Mouse (Mus musculus) E14TG2a.4 (cell line): Measurements from ENCODE around the gene Lrrc4c.

Source experiments
- CTCF ChIP-seq: conservative IDR thresholded peaks from 2 replicates; pipeline ENCODE4 v1.5.1; 2014; ENCODE audit warnings: low read length
- NANOG ChIP-seq: IDR thresholded peaks from 2 replicates; pipeline ENCODE4 v1.6.1; 2014; ENCODE audit warnings: borderline replicate concordance, low read length, mixed read lengths
- POU5F1 ChIP-seq: IDR thresholded peaks from 2 replicates; pipeline ENCODE4 v1.6.1; 2014; ENCODE audit warnings: low read length, borderline replicate concordance

DNA sequence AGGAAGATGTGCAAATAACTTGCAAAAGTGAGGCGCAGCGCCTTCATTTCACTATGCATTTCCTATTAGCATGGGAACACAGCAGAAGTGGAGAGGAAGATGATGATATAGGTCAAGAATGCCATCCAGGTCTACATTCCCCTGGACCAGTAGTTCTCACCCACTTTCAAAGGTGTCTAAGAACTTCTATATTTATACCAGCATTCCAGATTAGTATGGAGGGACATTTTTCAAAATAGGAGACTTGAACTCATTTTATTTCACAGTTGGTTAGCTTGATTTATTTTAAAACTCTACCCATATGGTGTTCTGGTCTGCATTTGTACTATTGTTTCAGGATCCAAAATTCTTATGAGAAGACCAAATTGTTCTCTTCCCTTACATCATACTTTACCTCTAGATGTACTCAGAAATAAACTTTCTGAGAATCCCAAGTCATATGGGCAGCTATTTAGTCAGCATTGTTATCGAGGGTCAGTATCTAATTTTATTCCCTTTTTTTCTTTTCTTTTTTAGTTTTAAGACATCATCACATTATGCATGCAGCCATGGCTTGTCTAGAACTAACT lies 833.7 kb downstream of the Lrrc4c start:
- TF ChIP-seq CTCF (no peak), POU5F1 (no peak), NANOG (no peak)
